Mouse (Mus musculus) thymus, adult 2 months (tissue): Measurements from ENCODE around the gene Sectm1a. TPM values are rescaled to one million over a fixed set of nuclear protein-coding genes. Genes with fewer than 3 reads are reported as not detected.
"Not testable (repeated sequence)": the region's sequence is repeated elsewhere in the genome, so short reads cannot be mapped to it uniquely, and the experiment has no call there.

Source experiments
- DNase-seq: peaks from one replicate; pipeline ENCODE4 v3.0.0; 2021
- H3K27ac ChIP-seq: fragments of 200-500 bp; 2 replicates; pipeline ENCODE4 v1.5.1; 2012; ENCODE audit warnings: low read length, control low read depth; ENCODE audit not compliant: control insufficient read depth, insufficient read depth
- H3K27me3 ChIP-seq: fragments of 200-500 bp; 2 replicates; pipeline ENCODE4 v1.6.1; 2012; ENCODE audit warnings: mild to moderate bottlenecking, low read length, moderate library complexity, mixed read lengths; ENCODE audit not compliant: control insufficient read depth, insufficient read depth
- H3K36me3 ChIP-seq: fragments of 200-500 bp; 2 replicates; pipeline ENCODE4 v1.6.1; 2012; ENCODE audit warnings: mild to moderate bottlenecking, low read length, moderate library complexity; ENCODE audit not compliant: control insufficient read depth, insufficient read depth
- H3K4me1 ChIP-seq: fragments of 200-500 bp; replicated peaks from 2 replicates; pipeline ENCODE4 v1.6.1; 2012; ENCODE audit warnings: low read length; ENCODE audit not compliant: control insufficient read depth, insufficient read depth
- H3K4me3 ChIP-seq: fragments of 200-500 bp; 2 replicates; pipeline ENCODE4 v1.5.1; 2012; ENCODE audit warnings: mild to moderate bottlenecking, low read length, control low read depth, moderate library complexity; ENCODE audit not compliant: control insufficient read depth, insufficient read depth
- CTCF ChIP-seq: fragments of 200-500 bp; IDR thresholded peaks from 2 replicates; pipeline ENCODE4 v1.5.1; 2012; ENCODE audit warnings: mild to moderate bottlenecking, control low read depth, low read length, moderate library complexity, borderline replicate concordance; ENCODE audit not compliant: control insufficient read depth, poor library complexity, insufficient read depth; ENCODE audit errors: extremely low read depth
- POLR2A ChIP-seq: fragments of 200-500 bp; IDR thresholded peaks from 2 replicates; pipeline ENCODE4 v1.6.1; 2012; ENCODE audit warnings: mild to moderate bottlenecking, low read length, control low read depth, moderate library complexity; ENCODE audit not compliant: control insufficient read depth, poor library complexity, insufficient read depth; ENCODE audit errors: extremely low read depth
- WGBS: fragments of 180-500 bp; shearing (Covaris S2); methylation state at CpG from one replicate; pipeline ENCODE4 v1.1.7; 2018; 5-methylcytosine and 5-hydroxymethylcytosine counted together
- polyA plus RNA-seq: library from polyadenylated mRNA; depleted of rRNA; stranded (reverse); fragments of >200 nt; gene quantifications from 2 replicates; pipeline ENCODE4 v1.2.3, GENCODE M21; 2012

The Sectm1a gene
- polyA plus RNA-seq, 1 experiment = 2.7 TPM

- 88% methylated on average over 8 of the region's 8 CpGs for WGBS
- H3K27ac ChIP-seq = no peak overlapping the region
- H3K36me3 ChIP-seq = no peaks in the 10 kb centered on the region
- H3K4me3 ChIP-seq = no peak overlapping the region
- H3K27me3 ChIP-seq = no peaks in the 10 kb centered on the region
- TF ChIP-seq POLR2A (no peak), CTCF (no peak)
- H3K4me1 ChIP-seq = no peaks in the 10 kb centered on the region
- no peak for DNase-seq
Measured at GRCm38 (mm10) chr11:121061615-121062014, 19.4 kb downstream of the Sectm1a start.

- H3K27ac ChIP-seq, H3K4me3 ChIP-seq, DNase-seq, H3K36me3 ChIP-seq, H3K4me1 ChIP-seq, H3K27me3 ChIP-seq: not testable (repeated sequence)
- 94% methylated on average over 6 of the region's 6 CpGs for WGBS
Measured at GRCm38 (mm10) chr11:121060401-121061067, 20.5 kb downstream of the Sectm1a start.

GRCm38 (mm10) chr11:121059471-121059870 is 21.5 kb downstream of the Sectm1a start:
- Histone ChIP-seq H3K36me3 (no peaks in the 10 kb centered on the region), H3K27me3 (no peaks in the 10 kb centered on the region), H3K4me3 (no peak overlapping the region), H3K4me1 (no peaks in the 10 kb centered on the region), H3K27ac (no peak overlapping the region)
- DNase-seq = no peak
- TF ChIP-seq CTCF (no peak), POLR2A (no peak)
- 95% methylated on average over 4 of the region's 4 CpGs for WGBS

- no peaks in the 10 kb centered on the region for H3K36me3 ChIP-seq
- H3K27ac ChIP-seq = no peak overlapping the region
- H3K27me3 ChIP-seq = no peaks in the 10 kb centered on the region
- H3K4me3 ChIP-seq = no peak overlapping the region
- no peak for DNase-seq
- no peaks in the 10 kb centered on the region for H3K4me1 ChIP-seq
- WGBS = 93% methylated on average over 4 of the region's 4 CpGs
- no peak for TF ChIP-seq POLR2A
- no peak for TF ChIP-seq CTCF
Measured at GRCm38 (mm10) chr11:121058956-121059355, 22.1 kb downstream of the Sectm1a start.

- Histone ChIP-seq H3K27ac (no peak overlapping the region), H3K36me3 (no peaks in the 10 kb centered on the region), H3K4me1 (no peaks in the 10 kb centered on the region), H3K4me3 (no peak overlapping the region), H3K27me3 (no peaks in the 10 kb centered on the region)
- DNase-seq = no peak
- TF ChIP-seq CTCF = no peak
- no peak for TF ChIP-seq POLR2A
- 83% methylated on average over 5 of the region's 5 CpGs for WGBS
Measured at GRCm38 (mm10) chr11:121058122-121058521, 22.9 kb downstream of the Sectm1a start.

GRCm38 (mm10) chr11:121056536-121057236 is 24.3 kb downstream of the Sectm1a start:
- no peak overlapping the region for H3K4me3 ChIP-seq
- TF ChIP-seq POLR2A (no peak), CTCF (no peak)
- DNase-seq = no peak
- no peaks in the 10 kb centered on the region for H3K36me3 ChIP-seq
- no peak overlapping the region for H3K27ac ChIP-seq
- H3K4me1 ChIP-seq = no peaks in the 10 kb centered on the region
- no peaks in the 10 kb centered on the region for H3K27me3 ChIP-seq
- WGBS = 79% methylated on average over 7 of the region's 7 CpGs
